Mouse (Mus musculus) MEL (cell line): ENCODE results near the gene Snx29. TPM values are rescaled to one million over a fixed set of nuclear protein-coding genes. Genes with fewer than 3 reads are reported as not detected.

Experiments used
- DNase-seq: peaks from one replicate; pipeline ENCODE4 v3.0.0; 2011; ENCODE audit warnings: low read depth, low spot score
- H3K27ac ChIP-seq: 2 replicates; pipeline ENCODE4 v1.5.1; 2012; ENCODE audit warnings: low read depth, mild to moderate bottlenecking, control low read depth, low read length, moderate library complexity; ENCODE audit not compliant: control insufficient read depth
- H3K27me3 ChIP-seq, 2 experiments: fragments of 150-350 bp in 1 of 2; sonication (generic) in 1 of 2; 2 replicates each; pipeline ENCODE4 v1.6.1; 2012; ENCODE audit warnings: low read length in 2 of 2, mild to moderate bottlenecking in 2 of 2, improper control_type of control experiment in 1 of 2, moderate library complexity in 1 of 2; ENCODE audit not compliant: insufficient read depth in 2 of 2, control insufficient read depth in 1 of 2
- H3K36me3 ChIP-seq, 2 experiments: 2 replicates each; pipeline ENCODE4 v1.6.1; 2012 to 2014; ENCODE audit warnings: low read length in 2 of 2, improper control_type of control experiment in 1 of 2, inconsistent platforms in 1 of 2, mild to moderate bottlenecking in 1 of 2; ENCODE audit not compliant: insufficient read depth in 2 of 2, control insufficient read depth in 1 of 2
- H3K4me1 ChIP-seq, 2 experiments: fragments of 150-350 bp in 1 of 2; sonication (generic) in 1 of 2; 2 replicates each; pipeline ENCODE4 v1.6.1; 2012; ENCODE audit warnings: low read length in 2 of 2, improper control_type of control experiment in 1 of 2, mild to moderate bottlenecking in 1 of 2; ENCODE audit not compliant: insufficient read depth in 2 of 2, control insufficient read depth in 1 of 2
- H3K4me3 ChIP-seq, 2 experiments: fragments of 150-350 bp in 1 of 2; sonication (generic) in 1 of 2; 2 replicates each; pipeline ENCODE4 v1.5.1; 2012; ENCODE audit warnings: low read depth in 2 of 2, low read length in 2 of 2, mild to moderate bottlenecking in 2 of 2, moderate library complexity in 2 of 2, control low read depth in 1 of 2, improper control_type of control experiment in 1 of 2; ENCODE audit not compliant: control insufficient read depth in 1 of 2, insufficient read depth in 1 of 2
- H3K79me2 ChIP-seq: 2 replicates; pipeline ENCODE4 v1.6.1; 2012; ENCODE audit warnings: mild to moderate bottlenecking, low read length, moderate library complexity; ENCODE audit not compliant: control insufficient read depth, poor library complexity, insufficient read depth
- H3K9ac ChIP-seq: 2 replicates; pipeline ENCODE4 v1.6.1; 2012; ENCODE audit warnings: low read depth, mild to moderate bottlenecking, control low read depth, low read length, moderate library complexity; ENCODE audit not compliant: control insufficient read depth, poor library complexity, severe bottlenecking
- H3K9me3 ChIP-seq: fragments of 150-350 bp; sonication (generic); replicated peaks from 2 replicates; pipeline ENCODE4 v1.6.1; 2012; ENCODE audit warnings: mild to moderate bottlenecking, low read length, improper control_type of control experiment, moderate library complexity; ENCODE audit not compliant: insufficient read depth
- CTCF ChIP-seq, 3 experiments: IDR thresholded peaks in 2 of 3; conservative IDR thresholded peaks in 1 of 3; 2 replicates each; pipeline ENCODE4 v1.5.1; 2011 to 2012; ENCODE audit warnings: low read length in 3 of 3, low read depth in 2 of 3, mild to moderate bottlenecking in 2 of 3, improper control_type of control experiment in 1 of 3, inconsistent platforms in 1 of 3, mixed read lengths in 1 of 3, moderate library complexity in 1 of 3; ENCODE audit not compliant: control insufficient read depth in 1 of 3, insufficient read depth in 1 of 3, poor library complexity in 1 of 3, severe bottlenecking in 1 of 3
- EP300 ChIP-seq, 2 experiments: IDR thresholded peaks; 2 replicates each; pipeline ENCODE4 v1.6.1; 2011; ENCODE audit warnings: improper control_type of control experiment in 2 of 2, low read length in 2 of 2, low read depth in 1 of 2, mild to moderate bottlenecking in 1 of 2
- ETS1 ChIP-seq: IDR thresholded peaks from 2 replicates; pipeline ENCODE4 v1.6.1; 2012; ENCODE audit warnings: low read depth, mild to moderate bottlenecking, inconsistent platforms, low read length, improper control_type of control experiment, moderate library complexity
- GABPA ChIP-seq: IDR thresholded peaks from 2 replicates; pipeline ENCODE4 v1.6.1; 2012; ENCODE audit warnings: low read depth, mild to moderate bottlenecking, inconsistent platforms, low read length, improper control_type of control experiment, moderate library complexity
- MXI1 ChIP-seq: IDR thresholded peaks from 2 replicates; pipeline ENCODE4 v1.6.1; 2011; ENCODE audit warnings: mild to moderate bottlenecking, low read depth, low read length, improper control_type of control experiment
- MYC ChIP-seq: IDR thresholded peaks from 2 replicates; pipeline ENCODE4 v1.6.1; 2011; ENCODE audit warnings: low read depth, mild to moderate bottlenecking, low read length, improper control_type of control experiment, moderate library complexity
- NELFE ChIP-seq: IDR thresholded peaks from 2 replicates; pipeline ENCODE4 v1.6.1; 2011; ENCODE audit warnings: low read depth, low read length, improper control_type of control experiment
- POLR2AphosphoS2 ChIP-seq: IDR thresholded peaks from 2 replicates; pipeline ENCODE4 v1.6.1; 2011; ENCODE audit warnings: low read length, improper control_type of control experiment
- RAD21 ChIP-seq: IDR thresholded peaks from 2 replicates; pipeline ENCODE4 v1.6.1; 2011; ENCODE audit warnings: mild to moderate bottlenecking, low read depth, low read length, improper control_type of control experiment
- RCOR1 ChIP-seq: IDR thresholded peaks from 2 replicates; pipeline ENCODE4 v1.6.1; 2012; ENCODE audit warnings: low read depth, mild to moderate bottlenecking, inconsistent platforms, low read length, improper control_type of control experiment
- SIN3A ChIP-seq: IDR thresholded peaks from 2 replicates; pipeline ENCODE4 v1.6.1; 2012; ENCODE audit warnings: low read length, improper control_type of control experiment, inconsistent platforms
- SMC3 ChIP-seq: IDR thresholded peaks from 2 replicates; pipeline ENCODE4 v1.6.1; 2011; ENCODE audit warnings: low read depth, low read length, improper control_type of control experiment
- TAL1 ChIP-seq: IDR thresholded peaks from 2 replicates; pipeline ENCODE4 v1.6.1; 2012; ENCODE audit warnings: mild to moderate bottlenecking, inconsistent platforms, low read length, moderate library complexity, mixed read lengths
- TCF12 ChIP-seq: IDR thresholded peaks from 2 replicates; pipeline ENCODE4 v1.6.1; 2014; ENCODE audit warnings: low read depth, mild to moderate bottlenecking, inconsistent platforms, low read length, improper control_type of control experiment, moderate library complexity
- USF1 ChIP-seq: IDR thresholded peaks from 2 replicates; pipeline ENCODE4 v1.6.1; 2014; ENCODE audit warnings: low read depth, mild to moderate bottlenecking, inconsistent platforms, low read length, improper control_type of control experiment, moderate library complexity
- USF2 ChIP-seq, 2 experiments: IDR thresholded peaks; 2 replicates each; pipeline ENCODE4 v1.6.1; 2011 to 2012; ENCODE audit warnings: improper control_type of control experiment in 2 of 2, low read length in 2 of 2, borderline replicate concordance in 1 of 2, inconsistent platforms in 1 of 2, low read depth in 1 of 2, mild to moderate bottlenecking in 1 of 2; ENCODE audit not compliant: insufficient read depth in 1 of 2
- ZC3H11A ChIP-seq: IDR thresholded peaks from 2 replicates; pipeline ENCODE4 v1.6.1; 2012; ENCODE audit warnings: low read depth, mild to moderate bottlenecking, inconsistent platforms, low read length, improper control_type of control experiment
- ZKSCAN1 ChIP-seq: IDR thresholded peaks from 2 replicates; pipeline ENCODE4 v1.6.1; 2012; ENCODE audit warnings: low read depth, mild to moderate bottlenecking, inconsistent platforms, low read length, improper control_type of control experiment, moderate library complexity
- ZMIZ1 ChIP-seq: IDR thresholded peaks from 2 replicates; pipeline ENCODE4 v1.6.1; 2012; ENCODE audit warnings: low read depth, mild to moderate bottlenecking, inconsistent platforms, low read length, improper control_type of control experiment, moderate library complexity
- polyA plus RNA-seq, 2 experiments: library from polyadenylated mRNA; stranded (reverse) in 1 of 2; unstranded in 1 of 2; fragments of >175 nt in 1 of 2; fragments of >200 nt in 1 of 2; gene quantifications; 2 replicates each; pipeline versions ENCODE4 v1.2.1 to v1.2.4; 2012; ENCODE audit warnings: low replicate concordance in 2 of 2, low read depth in 1 of 2; ENCODE audit not compliant: insufficient read length in 2 of 2, insufficient read depth in 1 of 2, missing spikeins in 1 of 2
- total RNA-seq: library from RNA; depleted of rRNA; stranded (reverse); fragments of 300-350 nt; gene quantifications from 2 replicates; pipeline ENCODE4 v1.2.3, GENCODE M21; 2012

The Snx29 gene
- total and polyA plus RNA-seq, 3 experiments, result 0.72 to 0.73 TPM; not detected in 1

DNA sequence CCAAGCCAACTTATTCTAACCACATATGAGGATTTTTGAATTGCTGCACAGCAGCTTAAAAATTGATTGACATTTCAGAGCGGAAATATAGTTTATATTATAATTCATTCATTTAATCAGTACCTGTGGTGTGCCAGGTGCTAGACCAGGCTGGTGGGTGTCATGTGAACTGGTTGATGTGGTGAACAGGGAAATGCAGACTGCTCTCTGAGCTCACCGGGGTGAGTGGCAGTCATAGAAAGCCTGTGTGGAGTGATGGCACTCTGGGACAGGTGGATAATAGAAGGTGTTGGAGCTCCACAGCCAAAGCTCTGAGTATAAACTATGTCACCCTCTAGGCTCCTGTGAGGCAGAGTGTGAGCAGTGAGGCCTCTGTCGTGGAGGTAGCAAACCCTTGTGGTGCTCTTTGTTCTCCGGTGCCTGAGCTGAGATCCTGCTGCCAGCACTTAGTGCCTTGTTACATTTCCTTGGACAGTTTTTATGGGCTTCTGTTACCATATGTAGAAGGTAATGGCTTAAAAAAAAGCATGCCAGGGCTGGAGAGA lies 324.1 kb downstream of the Snx29 start:
- Histone ChIP-seq H3K27ac (no peak overlapping the region), H3K79me2 (no peaks in the 10 kb centered on the region), H3K4me1 (no peaks in the 10 kb centered on the region), H3K36me3 (no peaks in the 10 kb centered on the region), H3K27me3 (peaks cover 0 to 1% of the 10 kb centered on the region in 2 experiments; a peak in 1 of 4 replicates), H3K9me3 (no peaks in the 10 kb centered on the region), H3K4me3 (no peak overlapping the region), H3K9ac (no peak overlapping the region)
- no peak for TF ChIP-seq EP300 (IDR thresholded peaks at IDR 0.05; ENCODE audit: low read depth in 1 of 2, low read length in 2 of 2)
- no peak for TF ChIP-seq POLR2AphosphoS2
- TF ChIP-seq USF1, result no peak
- no peak for TF ChIP-seq MYC
- TF ChIP-seq SIN3A, result no peak
- TF ChIP-seq RCOR1, result no peak
- no peak for TF ChIP-seq GABPA
- no peak for TF ChIP-seq NELFE
- no peak for TF ChIP-seq ZKSCAN1
- TF ChIP-seq TAL1, result no peak
- no peak for DNase-seq

DNA sequence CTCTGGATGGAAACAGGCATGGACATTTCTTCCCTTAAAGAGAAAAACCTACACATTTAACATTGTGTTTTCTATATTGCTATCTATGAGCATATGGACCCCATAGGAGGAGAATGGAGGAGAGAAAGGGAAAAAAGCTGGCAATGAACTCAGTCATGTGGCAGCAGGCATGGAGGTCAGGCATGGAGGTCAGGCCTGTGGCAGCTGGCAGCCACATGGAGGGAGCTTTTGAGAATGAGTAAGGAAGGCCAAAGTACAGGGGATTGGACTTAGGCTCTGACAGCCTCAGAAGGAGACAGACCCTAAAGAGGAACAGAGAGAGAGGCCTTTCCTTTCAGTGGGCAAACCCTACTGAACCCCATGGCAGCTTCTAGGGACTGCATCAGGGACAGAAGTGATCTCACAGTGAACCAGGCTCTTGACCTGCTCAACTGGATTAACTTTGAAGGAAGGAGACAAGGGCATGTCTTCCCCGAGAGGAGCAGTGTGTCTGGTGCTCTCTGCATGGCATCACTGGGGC lies 325.5 kb downstream of the Snx29 start:
- no peak for TF ChIP-seq USF1
- no peak for TF ChIP-seq RAD21
- no peak for TF ChIP-seq ZKSCAN1
- no peak for TF ChIP-seq USF2 (IDR thresholded peaks at IDR 0.05; ENCODE audit: borderline replicate concordance in 1 of 2, insufficient read depth in 1 of 2, low read depth in 1 of 2, low read length in 2 of 2)
- no peak for TF ChIP-seq SMC3
- no peak for TF ChIP-seq TCF12
- TF ChIP-seq CTCF (IDR thresholded peaks at IDR 0.05 in 2 of 3, conservative IDR thresholded peaks at IDR 0.05 in 1 of 3; ENCODE audit: control insufficient read depth in 1 of 3, insufficient read depth in 1 of 3, low read depth in 2 of 3, low read length in 3 of 3, poor library complexity in 1 of 3, severe bottlenecking in 1 of 3), result no peak
- TF ChIP-seq MYC, result no peak
- TF ChIP-seq GABPA, result no peak
- no peak for TF ChIP-seq ZC3H11A
- no peak for TF ChIP-seq MXI1
- TF ChIP-seq NELFE, result no peak
- TF ChIP-seq ZMIZ1, result no peak
- no peak for TF ChIP-seq ETS1
- H3K27me3 ChIP-seq, result peaks cover 0 to 1% of the 10 kb centered on the region in 2 experiments; a peak in 1 of 4 replicates
- no peaks in the 10 kb centered on the region for H3K9me3 ChIP-seq
- no peak overlapping the region for H3K9ac ChIP-seq
- H3K27ac ChIP-seq, result no peak overlapping the region
- no peaks in the 10 kb centered on the region for H3K36me3 ChIP-seq
- no peaks in the 10 kb centered on the region for H3K79me2 ChIP-seq
- no peak overlapping the region for H3K4me3 ChIP-seq
- H3K4me1 ChIP-seq, result no peaks in the 10 kb centered on the region
- DNase-seq, result no peak
